Mouse (Mus musculus) myocyte (in vitro differentiated cells): ENCODE measurements around the gene Il19. TPM values are rescaled to one million over a fixed set of nuclear protein-coding genes. Genes with fewer than 3 reads are reported as not detected.

Experiments used
- H3K27me3 ChIP-seq: one replicate; pipeline ENCODE4 v1.6.1; 2011; ENCODE audit not compliant: control insufficient read depth, insufficient read depth, insufficient read length
- H3K36me3 ChIP-seq: one replicate; pipeline ENCODE4 v1.6.1; 2011; ENCODE audit not compliant: control insufficient read depth, insufficient read depth
- H3K4me2 ChIP-seq: one replicate; pipeline ENCODE4 v1.6.1; 2011; ENCODE audit warnings: low read depth, control low read depth
- H3K4me3 ChIP-seq: one replicate; pipeline ENCODE4 v1.5.1; 2011; ENCODE audit warnings: mild to moderate bottlenecking, control low read depth, moderate library complexity
- H3K79me2 ChIP-seq: one replicate; pipeline ENCODE4 v1.6.1; 2011; ENCODE audit not compliant: control insufficient read depth, insufficient read depth
- H3ac ChIP-seq: one replicate; pipeline ENCODE4 v1.6.1; 2011; ENCODE audit not compliant: control insufficient read depth, insufficient read length
- CEBPB ChIP-seq: IDR thresholded peaks from 2 replicates; pipeline ENCODE4 v1.6.1; 2011; ENCODE audit warnings: mild to moderate bottlenecking, moderate library complexity; ENCODE audit not compliant: poor library complexity, insufficient read depth, severe bottlenecking
- E2F4 ChIP-seq: IDR thresholded peaks from one replicate; pipeline ENCODE4 v1.6.1; 2011; ENCODE audit warnings: mild to moderate bottlenecking, control low read depth, moderate library complexity; ENCODE audit not compliant: insufficient read depth
- MAX ChIP-seq: IDR thresholded peaks from one replicate; pipeline ENCODE4 v1.6.1; 2011; ENCODE audit warnings: low read depth, mild to moderate bottlenecking, control low read depth
- MYOD1 ChIP-seq, 3 experiments: IDR thresholded peaks; one replicate each; pipeline ENCODE4 v1.6.1; 2011; ENCODE audit warnings: control low read depth in 2 of 3, low read depth in 2 of 3, mild to moderate bottlenecking in 2 of 3, moderate library complexity in 1 of 3; ENCODE audit not compliant: insufficient read length in 2 of 3, control insufficient read depth in 1 of 3
- MYOG ChIP-seq, 3 experiments: IDR thresholded peaks; one replicate each; pipeline ENCODE4 v1.6.1; 2011; ENCODE audit warnings: control low read depth in 2 of 3, low read depth in 2 of 3, mild to moderate bottlenecking in 2 of 3; ENCODE audit not compliant: insufficient read length in 2 of 3, control insufficient read depth in 1 of 3, insufficient read depth in 1 of 3
- POLR2A ChIP-seq: IDR thresholded peaks from one replicate; pipeline ENCODE4 v1.6.1; 2011; ENCODE audit warnings: low read depth, mild to moderate bottlenecking, control low read depth, moderate library complexity; ENCODE audit not compliant: insufficient read length
- POLR2AphosphoS2 ChIP-seq: IDR thresholded peaks from one replicate; pipeline ENCODE4 v1.6.1; 2011; ENCODE audit warnings: low read depth, control low read depth; ENCODE audit not compliant: insufficient read length
- REST ChIP-seq: IDR thresholded peaks from one replicate; pipeline ENCODE4 v1.6.1; 2011; ENCODE audit warnings: mild to moderate bottlenecking, control low read depth, moderate library complexity; ENCODE audit not compliant: insufficient read depth, insufficient read length
- SRF ChIP-seq: IDR thresholded peaks from one replicate; pipeline ENCODE4 v1.6.1; 2011; ENCODE audit warnings: low read depth; ENCODE audit not compliant: control insufficient read depth, insufficient read length
- TCF12 ChIP-seq: IDR thresholded peaks from one replicate; pipeline ENCODE4 v1.6.1; 2011; ENCODE audit warnings: mild to moderate bottlenecking, control low read depth; ENCODE audit not compliant: poor library complexity, insufficient read depth, severe bottlenecking
- TCF3 ChIP-seq: IDR thresholded peaks from one replicate; pipeline ENCODE4 v1.6.1; 2011; ENCODE audit warnings: low read depth, control low read depth; ENCODE audit not compliant: insufficient read length
- USF1 ChIP-seq: IDR thresholded peaks from one replicate; pipeline ENCODE4 v1.6.1; 2011; ENCODE audit warnings: low read depth, mild to moderate bottlenecking, control low read depth, moderate library complexity
- polyA plus RNA-seq: library from polyadenylated mRNA; unstranded; fragments of >200 nt; fragmentation: generic; extraction: Trizol; gene quantifications from one replicate; pipeline ENCODE4 v1.2.1, GENCODE M21; 2012; ENCODE audit warnings: missing spikeins

Il19 gene
- polyA plus RNA-seq, 1 experiment, result 0.11 TPM

GRCm38 (mm10) chr1:130937170-130937569 is 2.7 kb downstream of the Il19 start:
- H3K4me2 ChIP-seq, result no peak overlapping the region
- H3ac ChIP-seq, result no peak overlapping the region
- H3K4me3 ChIP-seq, result no peak overlapping the region
- no peaks in the 10 kb centered on the region for H3K79me2 ChIP-seq
- no peaks in the 10 kb centered on the region for H3K36me3 ChIP-seq
- TF ChIP-seq POLR2A (no peak), TCF12 (no peak), CEBPB (no peak), MYOG (IDR thresholded peaks at IDR 0.05; ENCODE audit: control insufficient read depth in 1 of 3, insufficient read depth in 1 of 3, insufficient read length in 2 of 3, low read depth in 2 of 3) (no peak), POLR2AphosphoS2 (no peak), SRF (no peak), MYOD1 (IDR thresholded peaks at IDR 0.05; ENCODE audit: control insufficient read depth in 1 of 3, insufficient read length in 2 of 3, low read depth in 2 of 3) (no peak), E2F4 (no peak), MAX (no peak), TCF3 (no peak), REST (no peak), USF1 (no peak)
- H3K27me3 ChIP-seq, result no peaks in the 10 kb centered on the region

GRCm38 (mm10) chr1:130936351-130936750 is 3.6 kb downstream of the Il19 start:
- H3K4me3 ChIP-seq, result no peak overlapping the region
- H3K27me3 ChIP-seq, result no peaks in the 10 kb centered on the region
- no peaks in the 10 kb centered on the region for H3K79me2 ChIP-seq
- no peak overlapping the region for H3K4me2 ChIP-seq
- TF ChIP-seq POLR2AphosphoS2 (no peak), USF1 (no peak), POLR2A (no peak), SRF (no peak), MYOG (IDR thresholded peaks at IDR 0.05; ENCODE audit: control insufficient read depth in 1 of 3, insufficient read depth in 1 of 3, insufficient read length in 2 of 3, low read depth in 2 of 3) (no peak), TCF12 (no peak), TCF3 (no peak), MAX (no peak), MYOD1 (IDR thresholded peaks at IDR 0.05; ENCODE audit: control insufficient read depth in 1 of 3, insufficient read length in 2 of 3, low read depth in 2 of 3) (no peak), CEBPB (no peak), REST (no peak), E2F4 (no peak)
- no peak overlapping the region for H3ac ChIP-seq
- H3K36me3 ChIP-seq, result no peaks in the 10 kb centered on the region

DNA sequence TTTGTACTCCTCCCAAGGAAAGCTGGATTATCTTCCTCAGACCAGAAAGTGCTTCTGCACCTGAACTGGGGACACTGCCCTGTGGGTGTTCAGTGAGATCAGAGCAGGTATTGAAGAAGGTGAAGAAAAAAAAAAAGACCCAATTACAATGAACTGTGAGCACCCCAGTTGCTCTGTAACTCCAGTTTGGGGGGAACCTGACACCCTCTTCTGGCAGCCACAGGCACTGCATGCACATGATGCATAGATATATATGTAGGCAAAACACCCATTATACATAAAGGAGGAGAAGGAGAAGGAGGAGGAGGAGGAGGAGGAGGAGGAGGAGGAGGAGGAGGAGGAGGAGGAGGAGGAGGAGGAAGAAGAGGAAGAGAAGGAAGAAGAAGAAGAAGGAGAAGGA is 13.4 kb downstream of the Il19 start:
- Histone ChIP-seq H3K27me3 (no peaks in the 10 kb centered on the region), H3K4me2 (no peak overlapping the region), H3ac (no peak overlapping the region), H3K79me2 (no peaks in the 10 kb centered on the region), H3K4me3 (no peak overlapping the region), H3K36me3 (no peaks in the 10 kb centered on the region)
- TF ChIP-seq MAX (no peak), SRF (no peak), REST (no peak), POLR2AphosphoS2 (no peak), E2F4 (no peak), MYOG (IDR thresholded peaks at IDR 0.05; ENCODE audit: control insufficient read depth in 1 of 3, insufficient read depth in 1 of 3, insufficient read length in 2 of 3, low read depth in 2 of 3) (no peak)

GRCm38 (mm10) chr1:130918323-130918980 is 21.5 kb downstream of the Il19 start:
- TF ChIP-seq REST (no peak), TCF12 (no peak), E2F4 (no peak), MYOD1 (IDR thresholded peaks at IDR 0.05; ENCODE audit: control insufficient read depth in 1 of 3, insufficient read length in 2 of 3, low read depth in 2 of 3) (no peak), CEBPB (no peak), MYOG (IDR thresholded peaks at IDR 0.05; ENCODE audit: control insufficient read depth in 1 of 3, insufficient read depth in 1 of 3, insufficient read length in 2 of 3, low read depth in 2 of 3) (no peak), USF1 (no peak), MAX (no peak), TCF3 (no peak), POLR2A (no peak)

GRCm38 (mm10) chr1:130911401-130912010 is 28.4 kb downstream of the Il19 start, which contains the start of gene Il20:
Gene Il20 (minus strand): TSS chr1:130911451.
- Histone ChIP-seq H3K79me2 (no peaks in the 10 kb centered on the region), H3ac (no peak within 1 kb of the TSS), H3K36me3 (no peaks in the 10 kb centered on the region), H3K27me3 (no peaks in the 10 kb centered on the region), H3K4me2 (no peak within 1 kb of the TSS), H3K4me3 (no peak within 1 kb of the TSS)
- no peak for TF ChIP-seq TCF12

More at GRCm38 (mm10) chr1:130918323-130918980, 21.5 kb downstream of the Il19 start:
- Histone ChIP-seq H3K4me2 (no peak overlapping the region), H3K4me3 (no peak overlapping the region), H3K36me3 (no peaks in the 10 kb centered on the region), H3K27me3 (no peaks in the 10 kb centered on the region), H3K79me2 (no peaks in the 10 kb centered on the region), H3ac (no peak overlapping the region)
